Mouse (Mus musculus) CD4-positive, CD25-positive, alpha-beta regulatory T cell, adult 4 months (primary cell): Measurements from ENCODE around the gene Nisch. TPM values are rescaled to one million over a fixed set of nuclear protein-coding genes. Genes with fewer than 3 reads are reported as not detected.
A peak's percentile ranks its signal among the peaks of the same experiment; 100 is the strongest.

ENCODE experiments used
- ATAC-seq: one replicate; pipeline ENCODE4 v1.8.0; 2017
- polyA plus RNA-seq, 2 experiments: library from polyadenylated mRNA; unstranded; fragments of 100-300 nt; shearing (Covaris generic); gene quantifications; one replicate each; pipeline ENCODE4 v1.2.1; 2017

Gene Nisch
- polyA plus RNA-seq, 2 experiments from 2014 or later = 151 to 190 TPM

DNA sequence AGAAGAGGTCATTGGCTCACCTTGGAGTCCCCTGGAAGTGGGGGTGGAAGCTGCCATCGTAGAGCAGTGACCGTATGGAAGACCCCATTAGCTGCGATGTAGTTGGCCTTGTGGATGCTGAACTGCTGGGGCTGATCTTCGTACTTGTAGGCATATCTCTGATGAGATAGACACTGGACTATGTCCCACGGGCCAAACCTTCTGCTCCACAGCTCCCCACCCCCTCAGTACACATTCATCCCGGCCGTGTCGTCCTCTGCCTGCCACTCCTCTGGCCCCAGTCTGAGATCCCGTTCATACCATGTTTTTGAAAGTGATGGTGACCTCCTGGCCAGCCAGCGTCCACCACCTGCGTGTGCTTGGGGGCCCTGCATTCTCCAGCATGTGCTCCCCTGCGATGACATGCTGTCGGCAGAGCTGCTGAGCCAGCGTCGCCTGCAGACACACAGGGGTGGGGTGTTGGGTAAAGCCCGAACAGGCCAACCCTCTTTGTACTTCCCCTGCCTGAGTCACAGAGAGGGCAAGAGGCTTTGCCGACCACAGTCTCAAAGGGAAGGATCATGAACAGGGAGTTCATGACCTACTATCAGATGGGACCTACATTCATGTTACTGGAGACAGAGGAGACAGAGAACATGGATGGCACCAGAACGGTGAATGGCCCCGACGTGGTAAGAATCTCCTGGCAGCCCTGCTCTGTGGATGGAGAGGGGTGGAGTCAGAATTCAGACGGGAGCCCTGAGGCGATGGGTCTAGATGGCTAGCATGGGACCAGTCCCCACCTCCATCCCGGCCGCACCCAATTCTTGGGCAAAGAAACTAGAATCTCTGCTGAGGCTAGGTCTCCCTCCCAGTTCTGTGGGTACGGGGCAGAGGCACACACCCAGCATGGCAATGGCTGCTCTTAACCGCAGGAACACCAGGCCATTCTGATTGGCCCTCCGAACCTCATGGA lies 56.3 kb downstream of the Nisch start:
- peak; percentile 72 for ATAC-seq

DNA sequence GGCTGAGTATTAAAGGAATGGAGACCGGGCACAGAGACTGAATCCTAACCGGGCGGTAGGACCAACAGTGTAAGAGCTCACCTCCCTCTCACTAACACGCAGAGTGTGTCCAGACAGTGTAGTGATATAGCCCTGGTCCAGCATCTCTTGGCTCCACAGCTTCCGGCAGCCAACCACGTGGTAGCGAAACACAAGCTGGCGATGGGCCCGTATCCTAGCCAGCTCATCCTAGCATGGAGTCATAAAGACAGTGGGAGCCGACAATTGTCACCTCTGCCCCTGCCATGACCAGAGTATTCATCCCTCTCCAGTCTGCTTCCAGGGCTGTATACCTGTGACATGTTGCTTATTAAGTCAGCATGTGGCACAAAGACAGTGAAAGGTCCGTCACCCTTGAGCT lies 71.1 kb downstream of the Nisch start:
- ATAC-seq = no peak

DNA sequence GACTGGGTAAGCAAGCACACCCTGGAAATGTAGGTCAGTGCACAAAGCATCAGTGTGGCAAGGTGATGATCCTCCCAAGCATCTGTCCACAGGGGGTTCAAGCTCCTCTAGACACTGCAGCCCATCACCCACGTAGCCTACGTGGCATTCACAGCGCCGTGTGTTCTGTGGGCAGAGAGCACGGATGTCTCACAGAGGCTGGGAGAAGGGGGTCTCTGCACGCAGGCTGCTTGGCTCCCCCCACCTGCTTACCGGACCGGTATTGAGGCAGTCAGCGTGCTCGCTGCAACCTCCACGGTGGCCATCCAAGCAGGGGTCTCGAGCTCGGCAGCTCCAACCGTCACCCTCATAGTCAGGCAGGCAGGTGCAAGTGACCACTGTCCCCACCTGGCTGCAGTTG lies 75.7 kb downstream of the Nisch start:
- ATAC-seq = no peak

DNA sequence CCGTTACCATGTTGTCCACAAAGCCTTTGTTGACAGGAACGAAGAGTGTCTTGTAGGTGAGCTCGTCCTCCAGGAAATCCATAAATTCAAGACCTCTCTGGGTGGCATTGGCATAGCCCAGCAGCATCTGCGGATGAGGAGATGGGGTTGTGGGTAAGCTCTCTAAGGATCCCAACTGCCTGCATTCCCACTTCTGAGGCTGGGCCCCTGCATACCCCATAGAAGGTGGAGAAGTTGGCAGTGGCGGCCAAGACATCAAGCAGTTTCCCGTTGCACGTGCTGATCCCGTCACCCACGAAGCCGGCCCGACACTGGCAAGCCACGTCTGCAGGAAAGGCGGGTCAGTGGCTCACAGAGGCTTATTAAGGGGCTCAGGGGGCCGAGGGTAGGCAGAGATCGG lies 76.6 kb downstream of the Nisch start:
- ATAC-seq = no peak

DNA sequence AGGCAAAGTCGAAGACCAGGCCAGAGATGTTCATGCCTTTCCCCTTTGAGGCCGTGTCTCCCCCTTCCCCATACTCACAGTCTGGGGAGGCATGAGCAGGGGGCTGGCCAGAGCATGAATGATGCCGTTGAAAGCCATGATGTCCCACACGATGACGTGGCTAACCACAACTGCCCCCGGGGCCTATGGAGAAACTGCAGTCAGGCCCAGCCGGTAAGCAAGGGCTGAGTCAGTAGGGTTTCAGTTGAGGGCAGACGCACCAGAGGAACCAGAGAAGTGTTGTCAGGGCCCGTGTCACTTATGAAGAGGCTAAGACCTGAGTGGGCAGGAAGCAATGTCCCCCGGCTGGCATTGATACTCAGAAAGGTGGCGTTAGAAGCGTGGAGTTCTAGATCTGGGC lies 77.1 kb downstream of the Nisch start:
- no peak for ATAC-seq

DNA sequence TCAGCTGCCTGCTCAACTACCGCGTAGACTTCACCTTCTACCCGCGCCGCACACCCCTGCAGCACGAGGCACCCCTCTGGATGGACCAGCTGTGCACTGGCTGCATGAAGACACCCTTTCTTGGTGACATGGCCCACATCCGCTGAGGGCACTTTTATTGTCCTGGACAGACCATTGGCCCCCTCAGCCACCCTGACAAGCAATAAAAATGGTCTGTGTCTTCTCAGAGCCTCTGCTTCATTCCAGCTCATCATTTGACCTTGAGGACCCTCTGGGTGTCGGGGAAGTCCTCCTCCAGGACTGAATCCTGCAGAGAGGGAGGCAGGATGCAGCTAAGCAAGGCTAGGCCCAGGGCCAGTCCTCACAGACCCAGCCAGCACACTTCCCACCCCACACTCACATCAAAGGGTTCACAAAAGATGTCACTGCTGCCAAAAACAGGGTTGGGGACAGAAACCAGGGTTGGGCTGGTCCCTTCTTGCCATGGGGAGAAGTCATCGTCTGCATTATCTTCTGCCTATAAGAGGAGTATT lies 77.8 kb downstream of the Nisch start:
- ATAC-seq = no peak

DNA sequence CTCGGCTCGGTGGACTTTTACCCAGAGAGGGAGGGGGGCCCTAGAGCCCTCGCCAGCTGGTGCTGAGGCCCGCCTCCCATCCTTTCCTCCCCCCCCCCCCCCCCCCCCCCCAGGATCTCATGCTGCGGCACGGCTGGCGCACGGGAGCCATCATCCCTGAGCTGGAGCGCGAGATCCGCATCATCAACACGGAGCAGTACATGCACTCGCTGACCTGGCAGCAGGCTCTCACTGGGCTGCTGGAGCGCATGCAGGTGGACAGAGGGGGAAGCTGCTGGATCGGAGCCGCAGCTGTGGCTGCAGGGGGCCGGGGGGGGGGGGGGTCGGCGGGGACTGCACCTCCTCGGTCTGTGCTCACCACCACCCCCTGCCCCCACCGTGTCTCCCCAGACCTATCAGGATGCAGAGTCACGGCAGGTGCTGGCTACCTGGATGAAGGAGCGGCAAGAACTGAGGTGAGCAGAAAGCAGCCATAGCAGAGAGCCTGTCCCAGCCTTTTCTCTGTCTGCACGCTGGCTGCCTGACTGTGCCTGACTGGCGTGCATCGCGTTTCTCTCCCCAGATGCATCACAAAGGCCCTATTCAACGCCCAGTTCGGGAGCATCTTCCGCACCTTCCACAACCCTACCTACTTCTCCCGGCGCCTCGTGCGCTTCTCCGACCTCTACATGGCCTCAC lies 78.4 kb downstream of the Nisch start:
- ATAC-seq = no peak

DNA sequence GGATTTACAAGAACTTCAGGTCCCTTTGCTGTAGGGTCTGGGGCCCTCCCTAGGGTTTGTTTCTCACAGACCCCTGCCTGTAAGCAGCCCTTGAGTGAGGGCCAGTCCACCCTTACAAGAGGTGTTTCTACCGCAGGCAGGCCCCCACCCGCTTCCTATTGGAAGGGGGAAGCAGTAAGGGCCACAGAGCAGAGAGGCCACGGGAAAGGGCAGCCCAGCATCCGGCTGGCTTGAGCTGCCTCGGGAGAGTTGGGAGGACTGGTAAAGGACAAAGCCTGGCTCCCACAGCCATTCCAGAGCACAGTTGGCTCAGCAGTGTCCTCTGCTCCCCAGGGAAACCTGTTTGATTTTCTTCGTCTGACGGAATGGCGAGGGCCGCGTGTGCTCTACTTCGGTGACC lies 79.0 kb downstream of the Nisch start:
- no peak for ATAC-seq

DNA sequence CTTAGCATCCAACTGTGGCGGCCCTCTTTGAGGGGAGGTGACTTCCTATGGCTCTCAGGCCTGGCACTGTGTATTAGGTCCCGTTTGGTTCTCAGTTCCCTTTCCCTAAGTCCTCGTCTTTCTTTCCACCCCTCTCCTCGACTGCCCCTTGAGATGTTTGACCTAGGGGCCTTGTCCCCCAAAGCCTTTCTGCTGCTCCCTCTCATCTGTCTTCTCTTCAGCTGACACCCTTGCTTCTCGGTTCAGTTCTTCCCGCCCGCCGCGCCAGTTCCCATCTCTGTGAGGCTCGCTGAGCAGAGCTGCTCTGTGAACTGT lies 79.5 kb downstream of the Nisch start:
- no peak for ATAC-seq

DNA sequence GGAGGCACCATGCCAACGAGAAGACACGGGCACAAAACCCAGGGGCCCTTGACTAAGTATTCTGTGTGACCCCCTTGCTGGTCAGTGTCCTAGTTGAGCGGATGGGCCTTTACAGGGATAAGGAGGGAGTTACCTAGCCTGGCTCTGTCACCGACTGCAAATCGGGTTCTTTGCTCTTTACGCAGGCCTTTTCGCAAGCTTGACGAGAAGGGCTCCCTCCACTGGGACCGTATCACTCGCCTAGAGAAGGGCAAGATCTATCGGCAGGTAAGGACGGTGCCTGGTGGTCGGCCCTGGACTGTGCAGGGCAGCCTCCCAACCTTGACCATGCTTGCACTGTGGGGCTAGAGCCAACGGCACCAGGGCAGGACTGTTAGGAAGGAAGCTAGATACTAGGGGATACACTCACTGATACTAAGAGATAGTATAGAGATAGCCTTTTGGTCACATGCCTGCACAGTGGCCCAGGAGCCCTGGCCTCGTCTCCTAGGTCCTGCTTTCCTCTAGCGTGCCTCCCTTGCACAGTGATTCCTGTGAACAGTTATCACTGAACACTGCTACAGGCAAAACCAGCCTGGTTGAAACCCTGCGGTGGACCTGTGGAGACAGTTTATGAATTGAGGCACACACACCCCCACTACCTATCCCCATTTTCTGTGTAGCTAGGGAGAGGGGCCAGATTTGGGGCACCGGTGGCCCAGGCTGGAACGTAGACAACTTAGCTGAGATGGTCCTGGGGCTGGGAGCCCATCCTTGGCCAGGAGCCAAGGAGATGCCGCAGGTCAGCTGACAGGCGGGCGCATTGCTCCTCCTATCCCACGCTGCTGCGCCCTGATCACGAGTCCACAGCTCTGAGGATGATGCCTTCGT lies 80.1 kb downstream of the Nisch start:
- ATAC-seq = no peak

DNA sequence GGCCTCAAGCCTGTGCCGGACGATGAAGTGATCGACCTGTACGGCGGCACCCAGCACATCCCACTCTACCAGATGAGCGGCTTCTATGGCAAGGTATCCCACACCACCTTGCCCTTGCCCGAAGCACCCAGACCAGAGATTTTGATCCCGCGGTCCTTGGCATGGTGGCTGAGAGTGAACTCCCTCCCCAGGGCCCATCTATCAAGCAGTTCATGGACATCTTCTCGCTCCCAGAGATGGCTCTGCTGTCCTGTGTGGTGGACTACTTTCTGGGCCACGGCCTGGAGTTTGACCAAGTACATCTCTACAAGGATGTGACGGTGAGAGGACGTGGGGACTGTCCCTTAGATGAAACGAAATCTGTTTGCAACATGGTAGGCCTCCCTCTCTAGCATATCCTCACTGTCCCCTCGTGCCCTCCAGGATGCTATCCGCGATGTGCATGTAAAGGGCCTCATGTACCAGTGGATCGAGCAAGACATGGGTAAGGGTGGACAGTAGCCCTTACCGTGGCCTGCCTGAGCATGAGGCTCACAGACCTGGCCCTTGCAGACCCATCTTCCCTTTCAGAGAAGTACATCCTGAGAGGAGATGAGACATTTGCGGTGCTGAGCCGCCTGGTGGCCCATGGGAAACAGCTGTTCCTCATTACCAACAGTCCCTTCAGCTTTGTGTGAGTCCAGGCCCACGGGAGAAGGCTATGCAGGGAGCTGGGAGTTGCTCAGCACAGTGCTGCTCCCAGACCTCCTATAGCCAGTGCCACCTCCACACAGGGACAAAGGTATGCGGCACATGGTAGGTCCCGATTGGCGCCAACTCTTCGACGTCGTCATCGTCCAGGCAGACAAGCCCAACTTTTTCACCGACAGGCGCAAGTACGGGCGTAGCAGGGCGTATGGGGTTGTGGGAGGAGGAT lies 81.0 kb downstream of the Nisch start:
- ATAC-seq = no peak

DNA sequence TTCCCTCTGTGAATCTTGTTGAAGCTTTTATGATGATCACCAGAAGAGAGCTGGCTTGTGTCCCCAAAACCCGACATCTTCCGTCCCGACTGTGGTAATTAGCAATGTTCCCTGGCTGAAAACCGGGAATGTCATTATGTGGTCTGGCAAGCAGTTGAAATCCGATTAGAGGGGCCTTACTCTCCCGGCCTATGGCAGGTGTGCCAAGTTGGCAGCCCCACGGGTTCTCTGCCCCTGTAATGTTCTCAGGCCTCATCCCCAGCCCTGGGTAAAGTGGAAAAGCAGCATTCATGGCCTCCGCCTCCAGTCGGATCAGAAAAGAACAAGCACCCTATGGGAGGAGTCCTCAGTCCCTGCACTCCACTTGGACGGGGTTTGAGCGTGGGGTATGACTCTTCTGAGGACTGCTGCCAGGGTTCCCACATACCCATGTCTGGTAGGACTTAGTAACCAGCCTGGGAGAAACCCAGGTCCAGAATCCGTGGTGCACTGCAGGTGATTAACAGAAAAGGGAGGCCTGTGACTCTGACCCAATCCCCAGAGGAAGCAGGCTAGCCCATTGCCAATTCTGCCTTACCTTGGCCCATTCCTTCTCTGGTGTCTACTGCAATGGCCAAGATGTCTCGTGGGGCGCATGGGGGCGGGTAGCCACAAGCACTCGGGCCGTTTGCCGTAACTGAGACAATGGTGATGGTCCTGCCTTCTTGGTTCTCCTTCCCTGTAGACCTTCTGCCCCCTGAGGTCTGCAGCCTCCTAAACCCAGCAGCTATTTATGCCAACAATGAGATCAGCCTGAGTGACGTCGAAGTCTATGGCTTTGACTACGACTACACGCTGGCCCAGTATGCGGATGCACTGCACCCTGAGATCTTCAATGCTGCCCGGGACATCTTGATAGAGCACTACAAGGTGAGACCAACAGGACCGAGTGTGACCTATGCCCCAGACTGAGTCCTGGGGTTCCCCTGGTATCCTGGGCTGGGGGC lies 82.4 kb downstream of the Nisch start:
- no peak for ATAC-seq

DNA sequence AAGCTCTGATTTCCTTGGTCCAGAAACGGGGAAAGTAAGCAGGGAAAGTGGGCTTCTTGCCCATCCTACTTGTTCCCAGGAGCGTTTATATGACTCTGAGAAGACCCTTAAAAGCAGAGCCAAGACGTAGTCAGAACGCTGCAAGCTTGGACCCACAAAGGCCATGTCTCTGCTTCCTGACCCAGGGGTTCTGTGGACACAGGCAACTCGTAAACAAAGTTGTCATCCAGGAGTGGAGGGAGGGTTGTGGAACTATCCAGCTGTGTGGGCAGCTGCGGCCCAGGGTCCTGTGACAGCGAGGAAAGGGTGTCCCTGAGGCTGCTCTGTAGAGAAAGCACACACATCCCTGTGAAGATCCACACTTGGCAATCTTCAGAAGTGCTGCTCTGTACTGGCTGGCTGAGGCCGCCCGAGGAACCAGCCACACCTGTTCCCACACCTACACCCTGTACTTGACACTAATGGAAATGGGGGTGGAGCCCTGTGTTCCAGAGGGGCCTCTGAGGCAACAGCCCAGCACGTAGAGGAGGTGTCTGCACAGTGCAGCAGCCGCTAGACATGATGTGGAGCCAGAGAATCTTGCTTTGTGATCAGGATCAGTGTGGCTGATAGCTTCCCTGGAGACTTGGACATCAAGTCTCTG lies 83.6 kb downstream of the Nisch start:
- no peak for ATAC-seq

DNA sequence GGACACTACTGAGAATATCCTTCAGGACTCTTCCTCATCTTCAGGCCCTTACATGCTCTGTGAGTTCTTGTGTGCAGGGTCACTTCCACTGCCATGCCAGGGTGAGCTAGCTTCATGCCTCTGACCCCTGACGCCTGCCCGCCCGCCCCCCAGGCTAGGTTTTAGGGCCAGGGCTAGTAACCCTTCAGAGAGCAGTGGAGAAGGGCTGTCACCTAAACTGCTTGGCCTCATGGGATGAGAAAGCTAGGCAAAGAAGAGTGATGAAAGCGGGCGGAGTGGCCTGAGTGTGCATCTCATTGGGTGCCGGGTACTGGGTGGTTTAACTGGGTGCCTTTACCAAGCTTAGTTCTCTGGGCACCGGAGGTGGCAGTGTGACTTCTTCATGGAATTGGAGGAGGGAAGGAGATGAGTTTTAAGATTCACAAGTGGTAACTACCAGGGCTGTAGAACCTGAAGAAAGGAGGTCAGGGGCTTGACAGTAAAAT lies 84.2 kb downstream of the Nisch start:
- ATAC-seq = no peak

DNA sequence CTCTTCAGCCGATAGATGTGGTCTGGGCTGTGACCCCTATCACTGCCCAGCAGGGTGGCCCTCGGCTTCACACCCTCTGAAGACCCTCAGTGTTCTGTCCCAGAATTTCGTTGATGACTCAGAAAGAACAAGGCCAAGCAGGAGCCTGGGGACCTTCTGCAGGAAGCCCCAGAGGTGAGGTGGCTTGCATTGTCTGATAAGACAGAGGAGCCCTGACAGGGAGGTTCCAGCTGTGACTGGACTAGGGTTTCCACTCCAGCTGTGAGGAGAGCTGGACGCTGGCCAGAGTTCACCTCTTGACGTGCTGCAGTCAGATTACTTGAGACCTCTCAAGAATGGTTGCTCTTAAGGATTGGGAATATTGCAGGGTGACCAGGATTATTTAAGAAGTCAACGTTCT lies 84.7 kb downstream of the Nisch start:
- no peak for ATAC-seq

DNA sequence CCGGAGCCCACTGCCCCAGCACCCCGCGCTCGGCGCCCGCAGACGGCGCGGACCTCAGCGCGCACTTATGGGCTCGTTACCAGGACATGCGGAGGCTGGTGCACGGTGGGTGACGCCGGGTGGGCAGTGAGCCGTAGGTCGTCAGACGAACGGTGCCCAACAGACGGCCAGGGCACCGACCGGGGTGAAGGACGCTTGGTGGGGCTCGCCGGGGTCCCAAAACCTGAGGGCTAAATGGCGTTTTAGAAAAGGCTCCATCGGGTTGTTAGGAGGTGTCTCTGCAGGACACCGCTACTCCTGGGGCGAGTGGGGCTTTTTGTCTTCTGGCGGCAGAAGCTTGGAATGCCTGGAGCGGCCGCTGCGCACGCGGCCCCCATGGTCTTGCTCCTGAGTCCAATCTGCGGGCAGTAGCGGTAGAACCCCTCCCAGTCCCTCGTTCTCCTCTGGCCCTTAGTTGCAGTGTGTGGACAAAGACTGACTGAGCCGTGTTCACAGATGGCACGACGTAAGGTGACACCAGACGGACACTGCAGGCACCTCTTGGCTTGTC lies 85.4 kb downstream of the Nisch start:
- ATAC-seq = no peak

DNA sequence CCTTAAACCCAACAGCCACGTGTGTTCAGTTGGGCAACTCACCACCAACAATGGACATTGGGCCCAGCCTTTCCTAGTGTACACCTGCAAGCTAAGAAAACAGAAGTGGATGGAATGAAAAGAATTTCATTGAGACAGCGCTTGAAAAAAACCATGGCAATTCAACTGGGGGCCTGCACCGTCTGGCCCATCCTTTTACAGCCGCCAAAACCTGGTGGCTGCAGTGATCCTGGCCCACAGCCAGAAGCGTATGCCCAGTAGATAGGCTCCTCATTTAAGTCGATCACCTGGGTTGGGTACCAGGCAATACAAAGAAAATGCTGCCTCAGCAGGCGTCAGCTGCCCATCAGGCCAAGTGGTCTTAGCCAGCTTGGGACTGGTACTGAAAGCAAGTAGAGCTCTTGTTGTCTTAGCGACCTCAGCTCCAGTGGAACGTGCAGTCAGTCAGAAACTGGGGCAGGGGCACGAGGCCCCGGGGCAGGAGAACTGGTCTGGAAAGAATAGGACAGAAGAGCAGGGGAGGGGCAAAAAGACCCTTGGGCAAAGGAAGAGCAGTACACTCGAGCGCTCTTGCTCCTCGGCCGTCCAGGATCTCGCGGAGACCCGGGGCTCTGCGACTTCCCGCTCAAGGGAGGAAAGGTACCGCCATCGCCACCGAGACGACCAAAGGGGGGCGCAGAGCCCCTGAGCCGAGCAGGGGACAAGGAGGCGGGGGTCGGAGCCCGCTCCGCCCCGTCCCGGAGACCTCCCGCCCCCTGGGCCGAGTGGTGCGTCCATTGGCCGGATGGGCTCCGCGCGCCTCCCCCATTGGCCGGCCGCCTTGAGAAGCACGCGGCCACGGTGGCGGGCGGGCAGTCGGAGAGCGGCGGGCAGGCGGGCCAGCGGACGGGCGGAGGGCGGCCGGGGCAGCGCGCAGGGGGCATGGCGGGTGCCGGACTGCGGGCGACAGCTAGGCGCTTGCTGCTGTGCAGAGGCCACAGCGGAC lies 86.2 kb downstream of the Nisch start, which contains the start of gene Nt5dc2:
Gene Nt5dc2, plus strand, starts transcription at position 818 of the 985 bp plus-strand sequence.
- ATAC-seq = peak; percentile 4
